Mouse (Mus musculus) skeletal muscle tissue, adult 2 months (tissue): ENCODE measurements around the gene Olfr1238.

Source experiments
- DNase-seq: peaks from one replicate; pipeline ENCODE4 v3.0.0-alpha.2; 2012; ENCODE audit warnings: low read depth, low spot score

Gene Olfr1238

GRCm38 (mm10) chr2:89409576-89409975 lies at the start of gene Olfr1238:
Gene Olfr1238, minus strand, starts transcription at chr2:89409676.
- no peak for DNase-seq

- no peak for DNase-seq
Observed at GRCm38 (mm10) chr2:89442900-89443299, 33.4 kb upstream of the Olfr1238 start, which contains the start of gene Olfr1240. Gene Olfr1240, minus strand, starts transcription at chr2:89443000.

GRCm38 (mm10) chr2:89420307-89420706 lies 10.8 kb upstream of the Olfr1238 start, which contains the start of gene Olfr1239:
Gene Olfr1239, minus strand, starts transcription at chr2:89420407.
- DNase-seq: no peak

GRCm38 (mm10) chr2:89414557-89414956 lies 5.1 kb upstream of the Olfr1238 start:
- DNase-seq: no peak

- DNase-seq: no peak
Observed at GRCm38 (mm10) chr2:89400882-89401281, 8.6 kb downstream of the Olfr1238 start.

- DNase-seq: no peak
Observed at GRCm38 (mm10) chr2:89364765-89365164, 44.7 kb downstream of the Olfr1238 start, which contains the start of gene Olfr1234. Gene Olfr1234, minus strand, starts transcription at chr2:89364865.
